Mouse (Mus musculus) layer of hippocampus, postnatal 36 days (tissue): ENCODE data around the gene Frrs1l. TPM values are rescaled to one million over a fixed set of nuclear protein-coding genes. Genes with fewer than 3 reads are reported as not detected.

Experiments used
- DNase-seq, 2 experiments: peaks; one replicate each; pipeline ENCODE4 v3.0.0; 2022
- total RNA-seq, 2 experiments: library from RNA; stranded (reverse); gene quantifications; 2 replicates each; pipeline ENCODE4 v1.2.3; 2021

Frrs1l gene
- total RNA-seq, 2 experiments from 2014 or later: 227 TPM

DNA sequence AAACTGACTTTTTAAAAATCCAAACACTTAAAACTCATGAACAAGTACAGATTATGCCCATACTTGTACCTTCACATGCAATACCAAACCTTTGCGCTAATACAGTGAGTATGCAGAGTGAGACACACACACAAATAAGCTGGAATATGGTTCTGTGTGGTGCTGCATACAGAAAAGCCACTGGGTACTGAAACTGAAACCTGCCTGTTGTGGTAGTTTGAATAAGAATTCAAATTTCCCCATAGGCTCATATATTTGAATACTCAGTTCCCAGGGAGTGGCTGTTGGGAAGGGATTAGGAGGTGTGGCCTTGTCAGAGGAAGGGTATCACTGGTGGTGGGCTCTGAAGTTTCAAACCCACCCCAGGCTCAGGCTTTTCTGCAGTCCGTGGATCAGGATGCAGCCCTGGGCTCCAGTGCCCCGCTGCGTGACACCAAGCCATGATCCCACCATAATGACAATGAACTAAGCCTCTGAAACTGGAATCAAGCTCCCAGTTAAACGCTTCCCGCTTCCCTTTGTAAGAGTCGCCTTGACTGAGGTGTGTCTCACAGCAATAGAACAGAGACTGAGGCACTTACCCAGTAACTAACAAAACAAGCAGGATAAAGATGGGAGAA lies 77.7 kb downstream of the Frrs1l start:
- DNase-seq: no peak

DNA sequence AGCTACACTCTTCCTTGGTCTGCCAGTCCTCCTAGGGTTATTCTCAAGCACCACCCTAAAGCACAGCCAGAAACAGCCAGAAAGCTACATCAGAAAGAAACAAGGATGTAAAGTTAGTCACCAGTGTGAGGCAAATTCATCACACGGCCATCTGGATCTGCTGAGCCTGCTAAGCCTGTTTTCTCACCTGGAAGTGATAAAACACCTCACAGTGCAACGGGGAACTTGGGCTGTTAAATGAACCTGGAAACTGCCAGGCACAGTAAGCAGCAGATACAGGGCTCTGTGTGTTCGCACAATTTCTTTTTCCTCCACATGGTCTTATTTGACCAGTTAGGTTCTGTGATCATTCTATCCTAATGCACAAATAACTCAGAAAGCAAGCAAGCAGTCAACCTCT lies 80.6 kb downstream of the Frrs1l start:
- no peak for DNase-seq

DNA sequence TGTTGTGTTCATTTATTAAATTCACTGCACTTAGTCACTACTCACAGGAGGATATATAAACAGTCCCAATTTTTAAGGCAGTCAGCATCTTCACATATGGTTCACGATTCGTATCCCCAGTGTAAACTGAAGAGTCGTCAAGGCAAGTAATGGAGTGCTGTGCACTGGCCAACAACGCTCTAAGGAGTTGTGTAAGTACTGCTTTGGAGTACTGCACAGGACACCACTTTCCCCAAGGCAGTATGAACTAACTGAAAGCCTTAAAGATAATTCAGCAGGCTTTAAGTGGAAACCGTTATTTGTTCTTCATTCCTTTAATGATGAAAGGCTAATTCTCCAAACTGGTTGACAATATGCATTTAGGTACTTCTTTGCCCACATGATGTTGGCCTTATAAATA lies 82.5 kb downstream of the Frrs1l start:
- no peak for DNase-seq

Other genes starting within 250 kb of the Frrs1l start
- under 1 TPM in 1 of 2 experiments, not detected in 1; 0.25 TPM for gene Actl7b, start 248.9 kb downstream of the Frrs1l start, total RNA-seq
- gene Actl7a, start 247.0 kb downstream of the Frrs1l start, total RNA-seq: not detected
- 10 to 100 TPM; 65.0 to 68.6 TPM for gene Elp1, start 188.1 kb downstream of the Frrs1l start, total RNA-seq
- 10 to 100 TPM; 17.1 to 17.4 TPM for gene Fam206a, start 188.0 kb downstream of the Frrs1l start, total RNA-seq
- 10 to 100 TPM; 12.5 to 15.7 TPM for gene Ctnnal1, start 125.2 kb downstream of the Frrs1l start, total RNA-seq
- gene Tmem245, start 43.0 kb downstream of the Frrs1l start, total RNA-seq: 10 to 100 TPM; 34.2 to 34.8 TPM
- gene Epb41l4b, start 153.0 kb upstream of the Frrs1l start, total RNA-seq: 10 to 100 TPM; 20.4 to 23.5 TPM